Mouse (Mus musculus) liver, embryonic 11.5 days (tissue): ENCODE results near the gene Vapb. TPM values are rescaled to one million over a fixed set of nuclear protein-coding genes. Genes with fewer than 3 reads are reported as not detected.

Experiments used
- ATAC-seq: fragments of 200-750 bp; cut with Nextera tagmentation; replicated peaks from 2 replicates; pipeline ENCODE4 v1.8.0; 2017; ENCODE audit warnings: moderate number of reproducible peaks, mild to moderate bottlenecking, moderate TSS enrichment, moderate library complexity; ENCODE audit not compliant: low FRiP score
- DNase-seq: peaks from one replicate; pipeline ENCODE4 v3.0.0-alpha.2; 2017; ENCODE audit warnings: low spot score
- H3K27ac ChIP-seq: fragments of 300-500 bp; sonication (generic); 2 replicates; pipeline ENCODE4 v1.5.1; 2014; ENCODE audit warnings: mild to moderate bottlenecking, low read depth, low read length, control low read depth
- H3K27me3 ChIP-seq: fragments of 300-500 bp; sonication (generic); replicated peaks from 2 replicates; pipeline ENCODE4 v1.6.1; 2014; ENCODE audit warnings: low read length, mixed read lengths; ENCODE audit not compliant: control insufficient read depth, insufficient read depth
- H3K36me3 ChIP-seq: fragments of 300-500 bp; sonication (generic); 2 replicates; pipeline ENCODE4 v1.6.1; 2014; ENCODE audit warnings: mild to moderate bottlenecking, low read length, moderate library complexity, mixed read lengths; ENCODE audit not compliant: control insufficient read depth, insufficient read depth
- H3K4me1 ChIP-seq: fragments of 300-500 bp; sonication (generic); replicated peaks from 2 replicates; pipeline ENCODE4 v1.6.1; 2014; ENCODE audit warnings: low read length, mixed read lengths; ENCODE audit not compliant: control insufficient read depth, insufficient read depth
- H3K4me2 ChIP-seq: fragments of 300-500 bp; sonication (generic); 2 replicates; pipeline ENCODE4 v1.6.1; 2014; ENCODE audit warnings: mild to moderate bottlenecking, control low read depth, moderate library complexity
- H3K4me3 ChIP-seq: fragments of 300-500 bp; sonication (generic); 2 replicates; pipeline ENCODE4 v1.5.1; 2014; ENCODE audit warnings: low read depth, low read length, control low read depth
- H3K9ac ChIP-seq: fragments of 300-500 bp; sonication (generic); 2 replicates; pipeline ENCODE4 v1.6.1; 2014; ENCODE audit warnings: low read depth, low read length, control low read depth
- H3K9me3 ChIP-seq: fragments of 300-500 bp; sonication (generic); 2 replicates; pipeline ENCODE4 v1.6.1; 2016; ENCODE audit warnings: low read length, inconsistent platforms, mixed read lengths; ENCODE audit not compliant: control insufficient read depth
- WGBS: fragments of 180-500 bp; shearing (Covaris S2); extraction: QIAGEN DNeasy Blood & Tissue Kit; methylation state at CpG from one replicate; pipeline ENCODE4 v1.1.7; 2014; 5-methylcytosine and 5-hydroxymethylcytosine counted together
- polyA plus RNA-seq: library from polyadenylated mRNA; unstranded; fragments of >200 nt; fragmentation: Nextera tagmentation; extraction: Ambion mirVana; gene quantifications from 2 replicates; pipeline ENCODE4 v1.2.1, GENCODE M21; 2014

The Vapb gene
- polyA plus RNA-seq, 1 experiment from 2014 or later: 10.7 TPM

- ATAC-seq: no peak
- H3K27me3 ChIP-seq: no peaks in the 10 kb centered on the region
- WGBS: 80% methylated on average over 5 of the region's 5 CpGs
- peaks cover 2% of the 10 kb centered on the region; the same call in 1 of the 2 replicates for H3K36me3 ChIP-seq
- DNase-seq: no peak
- peaks cover 25% of the 10 kb centered on the region for H3K4me1 ChIP-seq
- no peak overlapping the region for H3K4me3 ChIP-seq
- no peak overlapping the region for H3K4me2 ChIP-seq
- no peak overlapping the region for H3K9ac ChIP-seq
- no peaks in the 10 kb centered on the region for H3K9me3 ChIP-seq
- no peak overlapping the region for H3K27ac ChIP-seq
Measured at GRCm38 (mm10) chr2:173770620-173771019, 33.3 kb downstream of the Vapb start.

GRCm38 (mm10) chr2:173771706-173772105 lies 34.4 kb downstream of the Vapb start:
- peaks cover 34% of the 10 kb centered on the region for H3K4me1 ChIP-seq
- H3K9me3 ChIP-seq: no peaks in the 10 kb centered on the region
- H3K4me3 ChIP-seq: no peak overlapping the region
- H3K9ac ChIP-seq: no peak overlapping the region
- no peaks in the 10 kb centered on the region for H3K27me3 ChIP-seq
- H3K27ac ChIP-seq: no peak overlapping the region
- ATAC-seq (no peak), DNase-seq (no peak)
- peaks cover 6% of the 10 kb centered on the region; the same call in 1 of the 2 replicates for H3K36me3 ChIP-seq
- H3K4me2 ChIP-seq: no peak overlapping the region
- 67% methylated on average over 8 of the region's 8 CpGs for WGBS

- H3K9me3 ChIP-seq: no peaks in the 10 kb centered on the region
- no peak overlapping the region for H3K4me2 ChIP-seq
- H3K9ac ChIP-seq: no peak overlapping the region
- ATAC-seq (no peak), DNase-seq (no peak)
- H3K36me3 ChIP-seq: peaks cover 4% of the 10 kb centered on the region; the same call in 1 of the 2 replicates
- H3K27me3 ChIP-seq: no peaks in the 10 kb centered on the region
- 73% methylated on average over 3 of the region's 3 CpGs for WGBS
- no peak overlapping the region for H3K4me3 ChIP-seq
- peaks cover 18% of the 10 kb centered on the region for H3K4me1 ChIP-seq
- no peak overlapping the region for H3K27ac ChIP-seq
Measured at GRCm38 (mm10) chr2:173775556-173775955, 38.2 kb downstream of the Vapb start.

GRCm38 (mm10) chr2:173776108-173776507 lies 38.8 kb downstream of the Vapb start:
- DNase-seq (no peak), ATAC-seq (no peak)
- Histone ChIP-seq H3K27me3 (no peaks in the 10 kb centered on the region), H3K9ac (no peak overlapping the region), H3K4me1 (peaks cover 17% of the 10 kb centered on the region), H3K4me2 (no peak overlapping the region), H3K9me3 (no peaks in the 10 kb centered on the region), H3K27ac (no peak overlapping the region), H3K4me3 (no peak overlapping the region), H3K36me3 (peaks cover 4% of the 10 kb centered on the region; the same call in 1 of the 2 replicates)
- WGBS: 46% methylated on average over 9 of the region's 9 CpGs

- Histone ChIP-seq H3K4me3 (no peak overlapping the region), H3K9me3 (no peaks in the 10 kb centered on the region), H3K36me3 (peaks cover 13% of the 10 kb centered on the region; the same call in 1 of the 2 replicates), H3K27ac (no peak overlapping the region), H3K4me1 (peaks cover 7% of the 10 kb centered on the region), H3K27me3 (no peaks in the 10 kb centered on the region), H3K4me2 (no peak overlapping the region), H3K9ac (no peak overlapping the region)
- DNase-seq: no peak
- no peak for ATAC-seq
- WGBS: 80% methylated on average over 5 of the region's 5 CpGs
Measured at GRCm38 (mm10) chr2:173780931-173781330, 43.6 kb downstream of the Vapb start.

GRCm38 (mm10) chr2:173784366-173784765 lies 47.1 kb downstream of the Vapb start:
- no peaks in the 10 kb centered on the region; the same call in 1 of the 2 replicates for H3K4me1 ChIP-seq
- no peak for ATAC-seq
- H3K4me2 ChIP-seq: no peak overlapping the region
- no peak for DNase-seq
- no peak overlapping the region for H3K4me3 ChIP-seq
- H3K27ac ChIP-seq: no peak overlapping the region
- no peaks in the 10 kb centered on the region for H3K9me3 ChIP-seq
- peaks cover 8% of the 10 kb centered on the region; the same call in 1 of the 2 replicates for H3K36me3 ChIP-seq
- H3K9ac ChIP-seq: no peak overlapping the region
- H3K27me3 ChIP-seq: no peaks in the 10 kb centered on the region
- 36% methylated on average over 3 of the region's 3 CpGs for WGBS

- ATAC-seq: no peak
Measured at GRCm38 (mm10) chr2:173784884-173785283, 47.6 kb downstream of the Vapb start.

GRCm38 (mm10) chr2:173789945-173790804 lies 52.9 kb downstream of the Vapb start:
- Histone ChIP-seq H3K4me3 (no peak overlapping the region), H3K27ac (0 out of 2 replicates have a peak overlapping the region, but pooled peaks have one; percentile 2), H3K27me3 (no peaks in the 10 kb centered on the region), H3K9me3 (no peaks in the 10 kb centered on the region), H3K9ac (no peak overlapping the region), H3K36me3 (no peaks in the 10 kb centered on the region), H3K4me1 (peaks cover 7% of the 10 kb centered on the region; the same call in 1 of the 2 replicates), H3K4me2 (no peak overlapping the region; the same call in 1 of the 2 replicates)
- DNase-seq (no peak), ATAC-seq (peak; percentile 42; the same call in 1 of the 2 replicates)
- WGBS: 36% methylated on average over 23 of the region's 23 CpGs

More at GRCm38 (mm10) chr2:173784884-173785283, 47.6 kb downstream of the Vapb start:
- Histone ChIP-seq H3K4me2 (no peak overlapping the region), H3K4me1 (peaks cover 4% of the 10 kb centered on the region; the same call in 1 of the 2 replicates), H3K9ac (no peak overlapping the region), H3K27me3 (no peaks in the 10 kb centered on the region), H3K4me3 (no peak overlapping the region), H3K36me3 (peaks cover 8% of the 10 kb centered on the region; the same call in 1 of the 2 replicates), H3K9me3 (no peaks in the 10 kb centered on the region), H3K27ac (no peak overlapping the region)
- 62% methylated on average over 6 of the region's 6 CpGs for WGBS
- DNase-seq: no peak
